Mouse (Mus musculus) neural tube, embryonic 12.5 days (tissue): ENCODE results near the gene Fyb. TPM values are rescaled to one million over a fixed set of nuclear protein-coding genes. Genes with fewer than 3 reads are reported as not detected.

Source experiments
- ATAC-seq: fragments of 200-750 bp; cut with Nextera tagmentation; 2 replicates; pipeline ENCODE4 v1.8.0; 2017; ENCODE audit warnings: low read depth, mild to moderate bottlenecking, moderate TSS enrichment, moderate library complexity; ENCODE audit not compliant: low FRiP score
- H3K27ac ChIP-seq: fragments of 300-500 bp; sonication (generic); 2 replicates; pipeline ENCODE4 v1.5.1; 2016
- H3K27me3 ChIP-seq: fragments of 300-500 bp; sonication (generic); replicated peaks from 2 replicates; pipeline ENCODE4 v1.6.1; 2016; ENCODE audit warnings: mild to moderate bottlenecking
- H3K36me3 ChIP-seq: fragments of 300-500 bp; sonication (generic); 2 replicates; pipeline ENCODE4 v1.6.1; 2016; ENCODE audit warnings: mild to moderate bottlenecking
- H3K4me1 ChIP-seq: fragments of 300-500 bp; sonication (generic); 2 replicates; pipeline ENCODE4 v1.6.1; 2016
- H3K4me2 ChIP-seq: fragments of 300-500 bp; sonication (generic); replicated peaks from 2 replicates; pipeline ENCODE4 v1.6.1; 2016; ENCODE audit warnings: mild to moderate bottlenecking
- H3K4me3 ChIP-seq: fragments of 300-500 bp; sonication (generic); 2 replicates; pipeline ENCODE4 v1.5.1; 2016
- H3K9ac ChIP-seq: fragments of 300-500 bp; sonication (generic); 2 replicates; pipeline ENCODE4 v1.6.1; 2016; ENCODE audit warnings: mild to moderate bottlenecking
- H3K9me3 ChIP-seq: fragments of 300-500 bp; sonication (generic); 2 replicates; pipeline ENCODE4 v1.6.1; 2016; ENCODE audit warnings: mild to moderate bottlenecking
- WGBS: fragments of 180-500 bp; shearing (Covaris S2); methylation state at CpG from one replicate; pipeline ENCODE4 v1.1.7; 2016; 5-methylcytosine and 5-hydroxymethylcytosine counted together
- polyA plus RNA-seq: library from polyadenylated mRNA; unstranded; fragments of >200 nt; fragmentation: Nextera tagmentation; extraction: Ambion mirVana; gene quantifications from 2 replicates; pipeline ENCODE4 v1.2.1, GENCODE M21; 2016

Gene Fyb
- polyA plus RNA-seq, 1 experiment from 2014 or later = 3.2 TPM

DNA sequence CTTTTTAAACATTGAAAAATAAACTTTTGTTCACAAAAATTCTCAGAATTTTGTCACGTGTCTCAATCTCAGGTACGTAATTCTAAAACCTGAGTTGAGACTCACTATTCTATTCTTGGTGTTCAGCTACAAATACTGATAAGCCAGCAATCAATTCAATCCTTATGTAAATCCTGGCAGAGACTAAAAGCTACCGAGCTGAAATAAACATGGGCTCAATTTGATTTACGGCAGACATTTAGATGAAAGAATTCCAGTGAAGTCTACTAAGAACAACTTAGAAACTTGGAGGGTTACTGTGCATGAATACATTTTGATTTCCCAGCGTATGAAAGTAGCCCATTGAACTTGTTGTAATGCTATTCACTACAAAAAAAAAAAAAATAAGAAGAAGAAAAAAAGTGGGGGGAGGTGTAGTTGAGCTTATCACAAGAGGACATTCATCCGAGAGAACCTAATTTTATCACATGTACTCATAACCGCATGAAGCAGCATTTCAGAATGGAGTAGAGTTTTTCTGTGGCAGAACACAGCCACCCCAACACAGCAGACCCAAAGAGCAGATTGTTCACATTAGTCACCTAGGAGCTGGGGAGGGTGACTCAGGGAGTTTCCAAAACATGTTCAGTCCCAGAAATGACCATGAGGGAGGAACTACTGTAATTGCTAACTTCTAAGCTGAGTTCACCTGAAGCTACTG lies 17.1 kb downstream of the Fyb start:
- WGBS = 80% methylated on average over 7 of the region's 7 CpGs
- H3K9ac ChIP-seq = no peak overlapping the region
- no peaks in the 10 kb centered on the region for H3K4me1 ChIP-seq
- H3K27ac ChIP-seq = no peak overlapping the region
- no peaks in the 10 kb centered on the region for H3K27me3 ChIP-seq
- H3K4me2 ChIP-seq = no peak overlapping the region
- no peak overlapping the region for H3K4me3 ChIP-seq
- no peaks in the 10 kb centered on the region for H3K36me3 ChIP-seq
- H3K9me3 ChIP-seq = no peaks in the 10 kb centered on the region
- ATAC-seq = no peak

DNA sequence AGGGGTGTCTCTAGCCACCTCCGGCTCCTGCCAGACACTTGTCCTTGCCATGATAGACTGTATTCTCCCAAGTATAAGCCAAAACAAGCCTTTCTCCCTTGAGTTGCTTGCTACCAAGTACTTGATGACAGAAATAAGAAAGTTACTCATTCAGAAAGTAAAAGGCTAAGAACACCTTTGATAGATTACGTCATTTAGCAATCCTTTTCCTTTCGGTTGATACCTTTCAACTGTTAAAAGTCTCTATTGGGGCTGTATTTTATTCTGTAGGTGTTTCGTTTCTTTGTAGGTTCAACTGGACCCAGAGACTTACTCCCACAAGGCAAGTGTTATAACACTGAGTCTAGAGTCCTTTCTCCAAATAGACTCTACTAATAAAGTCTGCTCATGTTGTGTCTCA lies 26.3 kb downstream of the Fyb start:
- WGBS = 95% methylated on average over 4 of the region's 4 CpGs
- H3K4me2 ChIP-seq = no peak overlapping the region
- H3K27ac ChIP-seq = no peak overlapping the region
- no peak overlapping the region for H3K4me3 ChIP-seq
- H3K27me3 ChIP-seq = no peaks in the 10 kb centered on the region
- H3K9ac ChIP-seq = no peak overlapping the region
- no peaks in the 10 kb centered on the region for H3K36me3 ChIP-seq
- H3K9me3 ChIP-seq = no peaks in the 10 kb centered on the region
- ATAC-seq = no peak
- no peaks in the 10 kb centered on the region for H3K4me1 ChIP-seq

- no peak for ATAC-seq
- H3K9ac ChIP-seq = no peak overlapping the region
- no peak overlapping the region for H3K4me2 ChIP-seq
- no peaks in the 10 kb centered on the region for H3K9me3 ChIP-seq
- H3K4me3 ChIP-seq = no peak overlapping the region
- H3K27me3 ChIP-seq = no peaks in the 10 kb centered on the region
- no peaks in the 10 kb centered on the region for H3K36me3 ChIP-seq
- WGBS = 92% methylated on average over 7 of the region's 7 CpGs
- H3K4me1 ChIP-seq = no peaks in the 10 kb centered on the region
- H3K27ac ChIP-seq = no peak overlapping the region
Observed at GRCm38 (mm10) chr15:6551875-6552274, 29.2 kb downstream of the Fyb start.

DNA sequence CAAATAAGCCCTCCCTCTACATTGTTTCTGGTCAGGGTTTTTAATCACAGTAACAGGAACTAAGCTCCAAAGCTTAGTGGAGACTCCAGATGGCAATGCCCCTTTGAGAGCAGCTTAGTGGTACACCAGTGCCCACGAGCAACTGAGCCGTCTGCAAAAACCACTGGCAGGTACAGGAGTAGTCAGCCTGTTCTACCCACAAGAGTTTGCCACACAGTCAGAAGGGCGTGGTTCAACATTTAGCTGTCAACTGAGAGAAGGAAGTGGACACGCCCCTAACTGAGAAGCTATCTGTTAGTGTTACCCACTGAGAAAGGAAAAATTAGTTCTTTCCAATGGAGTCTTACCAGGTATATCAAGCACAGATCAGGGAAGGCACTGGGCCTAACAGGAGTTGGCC lies 32.1 kb downstream of the Fyb start:
- Histone ChIP-seq H3K4me1 (no peaks in the 10 kb centered on the region), H3K27ac (no peak overlapping the region), H3K4me3 (no peak overlapping the region), H3K4me2 (no peak overlapping the region), H3K36me3 (no peaks in the 10 kb centered on the region), H3K9me3 (no peaks in the 10 kb centered on the region), H3K27me3 (no peaks in the 10 kb centered on the region), H3K9ac (no peak overlapping the region)
- no peak for ATAC-seq
- WGBS = 86% methylated on average over 4 of the region's 4 CpGs

DNA sequence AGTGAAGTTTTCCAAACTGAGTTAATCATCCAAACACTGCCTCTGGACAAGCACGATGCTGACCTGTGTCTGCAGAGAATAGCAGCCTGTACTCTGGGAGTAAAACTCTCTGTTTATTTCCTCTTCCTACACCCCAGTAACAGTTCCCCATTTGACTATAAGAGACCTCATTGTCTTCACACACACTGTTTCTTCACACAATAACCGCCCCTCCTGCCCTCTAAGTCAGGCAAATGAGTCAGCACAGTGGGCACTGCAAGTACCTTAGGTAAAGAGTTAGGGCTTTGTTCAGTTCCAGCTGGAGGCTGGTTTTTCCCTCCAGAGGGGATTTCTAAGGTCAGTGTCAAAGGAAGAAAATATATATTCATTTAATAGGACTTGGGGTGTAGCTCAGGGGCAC lies 32.9 kb downstream of the Fyb start:
- H3K4me2 ChIP-seq = no peak overlapping the region
- WGBS = 44% methylated on average over 2 of the region's 2 CpGs
- no peaks in the 10 kb centered on the region for H3K27me3 ChIP-seq
- no peak for ATAC-seq
- no peak overlapping the region for H3K4me3 ChIP-seq
- H3K9me3 ChIP-seq = no peaks in the 10 kb centered on the region
- H3K9ac ChIP-seq = no peak overlapping the region
- H3K4me1 ChIP-seq = no peaks in the 10 kb centered on the region
- no peaks in the 10 kb centered on the region for H3K36me3 ChIP-seq
- no peak overlapping the region for H3K27ac ChIP-seq

DNA sequence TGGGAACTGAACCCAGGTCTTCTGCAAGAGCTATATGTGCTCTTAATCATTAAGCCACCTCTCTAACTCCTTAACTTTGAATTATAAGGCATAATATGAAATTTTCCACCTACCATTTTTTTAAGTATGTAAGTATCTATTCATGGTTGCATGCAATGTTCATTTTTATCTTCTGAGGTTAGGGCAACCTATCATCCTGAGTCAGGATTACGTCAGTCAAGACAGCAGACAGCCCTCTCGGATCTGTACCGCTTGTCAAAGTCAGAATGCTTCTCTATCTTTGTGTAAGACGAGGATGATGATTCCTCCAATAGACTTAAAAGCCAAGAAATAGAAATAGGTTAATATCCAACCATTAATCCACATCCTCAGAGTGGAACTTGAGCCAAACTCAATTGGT lies 33.6 kb downstream of the Fyb start:
- H3K9ac ChIP-seq = no peak overlapping the region
- WGBS = 94% methylated on average over 4 of the region's 4 CpGs
- no peaks in the 10 kb centered on the region for H3K36me3 ChIP-seq
- no peak overlapping the region for H3K27ac ChIP-seq
- H3K4me3 ChIP-seq = no peak overlapping the region
- no peak for ATAC-seq
- no peak overlapping the region for H3K4me2 ChIP-seq
- no peaks in the 10 kb centered on the region for H3K4me1 ChIP-seq
- H3K9me3 ChIP-seq = no peaks in the 10 kb centered on the region
- no peaks in the 10 kb centered on the region for H3K27me3 ChIP-seq

GRCm38 (mm10) chr15:6556911-6557310 lies 34.3 kb downstream of the Fyb start:
- Histone ChIP-seq H3K27me3 (no peaks in the 10 kb centered on the region), H3K36me3 (no peaks in the 10 kb centered on the region), H3K4me1 (no peaks in the 10 kb centered on the region), H3K9ac (no peak overlapping the region), H3K4me3 (no peak overlapping the region), H3K4me2 (no peak overlapping the region), H3K27ac (no peak overlapping the region), H3K9me3 (no peaks in the 10 kb centered on the region)
- no peak for ATAC-seq
- WGBS = 93% methylated on average over 6 of the region's 6 CpGs

- 91% methylated on average over 4 of the region's 4 CpGs for whole genome bisulfite sequencing
- H3K9me3 ChIP-seq = no peaks in the 10 kb centered on the region
- no peaks in the 10 kb centered on the region for H3K4me1 ChIP-seq
- H3K27me3 ChIP-seq = no peaks in the 10 kb centered on the region
- no peak overlapping the region for H3K27ac ChIP-seq
- H3K9ac ChIP-seq = no peak overlapping the region
- no peak for ATAC-seq
- H3K4me2 ChIP-seq = no peak overlapping the region
- no peaks in the 10 kb centered on the region for H3K36me3 ChIP-seq
- no peak overlapping the region for H3K4me3 ChIP-seq
Observed at GRCm38 (mm10) chr15:6557552-6557951, 34.9 kb downstream of the Fyb start.

- Histone ChIP-seq H3K9me3 (no peaks in the 10 kb centered on the region), H3K27ac (no peak overlapping the region), H3K4me1 (no peaks in the 10 kb centered on the region), H3K36me3 (no peaks in the 10 kb centered on the region), H3K27me3 (no peaks in the 10 kb centered on the region), H3K9ac (no peak overlapping the region), H3K4me2 (no peak overlapping the region), H3K4me3 (no peak overlapping the region)
- 80% methylated on average over 9 of the region's 9 CpGs for WGBS
- no peak for ATAC-seq
Observed at GRCm38 (mm10) chr15:6559188-6559587, 36.5 kb downstream of the Fyb start.

- WGBS = 89% methylated on average over 10 of the region's 10 CpGs
- Histone ChIP-seq H3K27me3 (no peaks in the 10 kb centered on the region), H3K4me2 (no peak overlapping the region), H3K36me3 (no peaks in the 10 kb centered on the region), H3K4me3 (no peak overlapping the region), H3K27ac (no peak overlapping the region), H3K4me1 (no peaks in the 10 kb centered on the region), H3K9me3 (no peaks in the 10 kb centered on the region), H3K9ac (no peak overlapping the region)
- ATAC-seq = no peak
Observed at GRCm38 (mm10) chr15:6560696-6561095, 38.0 kb downstream of the Fyb start.

DNA sequence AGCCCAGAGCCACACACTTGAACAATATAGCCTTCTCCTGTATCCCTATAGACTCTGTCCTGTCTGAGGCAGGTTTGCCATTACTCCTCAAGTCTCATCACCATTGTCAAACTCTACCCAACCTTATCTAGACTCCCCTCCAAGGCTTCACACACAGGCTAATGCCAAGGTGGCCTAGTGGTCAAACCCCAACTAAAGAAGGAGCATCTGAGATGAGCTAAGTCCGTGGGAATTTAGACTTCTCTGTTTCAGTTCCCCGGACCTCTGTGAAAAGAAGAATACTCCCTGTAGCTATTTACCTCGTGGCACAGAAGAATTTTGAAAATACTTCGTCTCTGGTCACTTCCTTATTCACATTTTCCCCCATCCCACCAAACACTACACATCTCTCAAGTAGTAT lies 39.5 kb downstream of the Fyb start:
- ATAC-seq = no peak
- H3K4me1 ChIP-seq = no peaks in the 10 kb centered on the region
- WGBS = 86% methylated on average over 4 of the region's 4 CpGs

GRCm38 (mm10) chr15:6562629-6563028 lies 40.0 kb downstream of the Fyb start:
- no peak for ATAC-seq
- Histone ChIP-seq H3K27me3 (no peaks in the 10 kb centered on the region), H3K4me1 (no peaks in the 10 kb centered on the region), H3K4me3 (no peak overlapping the region), H3K27ac (no peak overlapping the region), H3K4me2 (no peak overlapping the region), H3K9ac (no peak overlapping the region), H3K9me3 (no peaks in the 10 kb centered on the region), H3K36me3 (no peaks in the 10 kb centered on the region)
- WGBS = 88% methylated on average over 2 of the region's 2 CpGs

More for the DNA sequence above, 39.5 kb downstream of the Fyb start:
- H3K36me3 ChIP-seq = no peaks in the 10 kb centered on the region
- H3K27ac ChIP-seq = no peak overlapping the region
- H3K9me3 ChIP-seq = no peaks in the 10 kb centered on the region
- no peak overlapping the region for H3K4me2 ChIP-seq
- H3K27me3 ChIP-seq = no peaks in the 10 kb centered on the region
- H3K4me3 ChIP-seq = no peak overlapping the region
- H3K9ac ChIP-seq = no peak overlapping the region

DNA sequence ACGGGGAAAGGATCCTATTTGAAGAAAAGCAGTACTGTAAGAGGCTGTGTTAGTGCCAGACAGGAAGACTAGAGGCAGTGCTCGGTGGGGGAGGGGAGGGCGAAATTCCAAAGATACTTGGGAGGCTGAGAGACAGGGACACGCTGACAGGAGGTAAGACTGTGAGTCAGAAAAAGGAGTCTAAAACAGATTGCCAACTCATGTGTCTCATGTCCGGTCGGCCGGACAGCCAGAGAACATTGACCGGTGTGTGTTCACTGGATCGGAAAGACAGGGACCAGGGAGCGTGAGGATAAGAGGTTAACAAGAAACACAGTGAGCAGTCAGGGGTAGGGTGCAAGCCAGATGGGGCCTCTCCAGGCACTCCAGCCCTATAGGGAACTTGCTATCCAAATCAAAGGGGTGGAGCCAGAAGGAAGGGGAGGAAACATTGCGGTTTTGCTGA lies 42.3 kb downstream of the Fyb start:
- H3K9me3 ChIP-seq = no peaks in the 10 kb centered on the region
- no peaks in the 10 kb centered on the region for H3K27me3 ChIP-seq
- WGBS = 43% methylated on average over 11 of the region's 11 CpGs
- no peak overlapping the region for H3K9ac ChIP-seq
- H3K4me3 ChIP-seq = no peak overlapping the region
- H3K4me1 ChIP-seq = no peaks in the 10 kb centered on the region
- H3K36me3 ChIP-seq = no peaks in the 10 kb centered on the region
- peak; percentile 21; the same call in 1 of the 2 replicates for ATAC-seq
- no peak overlapping the region for H3K27ac ChIP-seq
- peak overlapping the region; percentile 33 for H3K4me2 ChIP-seq
